Mouse (Mus musculus) hindbrain, embryonic 12.5 days (tissue): ENCODE measurements around the gene Acvrl1. TPM values are rescaled to one million over a fixed set of nuclear protein-coding genes. Genes with fewer than 3 reads are reported as not detected.
"Not testable (repeated sequence)": the region's sequence is repeated elsewhere in the genome, so short reads cannot be mapped to it uniquely, and the experiment has no call there.

Experiments used
- ATAC-seq: fragments of 200-750 bp; cut with Nextera tagmentation; 2 replicates; pipeline ENCODE4 v1.8.0; 2017; ENCODE audit warnings: moderate TSS enrichment; ENCODE audit not compliant: low FRiP score
- H3K27ac ChIP-seq: fragments of 300-500 bp; sonication (generic); 2 replicates; pipeline ENCODE4 v1.5.1; 2016; ENCODE audit warnings: mild to moderate bottlenecking
- H3K27me3 ChIP-seq: fragments of 300-500 bp; sonication (generic); 2 replicates; pipeline ENCODE4 v1.6.1; 2016; ENCODE audit warnings: mild to moderate bottlenecking
- H3K36me3 ChIP-seq: fragments of 300-500 bp; sonication (generic); 2 replicates; pipeline ENCODE4 v1.6.1; 2016; ENCODE audit warnings: mild to moderate bottlenecking
- H3K4me1 ChIP-seq: fragments of 300-500 bp; sonication (generic); 2 replicates; pipeline ENCODE4 v1.6.1; 2016
- H3K4me2 ChIP-seq: fragments of 300-500 bp; sonication (generic); replicated peaks from 2 replicates; pipeline ENCODE4 v1.6.1; 2016; ENCODE audit warnings: mild to moderate bottlenecking
- H3K4me3 ChIP-seq: fragments of 300-500 bp; sonication (generic); 2 replicates; pipeline ENCODE4 v1.5.1; 2016; ENCODE audit warnings: mild to moderate bottlenecking
- H3K9ac ChIP-seq: fragments of 300-500 bp; sonication (generic); 2 replicates; pipeline ENCODE4 v1.6.1; 2016; ENCODE audit warnings: mild to moderate bottlenecking, moderate library complexity
- H3K9me3 ChIP-seq: fragments of 300-500 bp; sonication (generic); replicated peaks from 2 replicates; pipeline ENCODE4 v1.6.1; 2016; ENCODE audit warnings: mild to moderate bottlenecking
- WGBS: fragments of 180-500 bp; shearing (Covaris S2); methylation state at CpG from one replicate; pipeline ENCODE4 v1.1.7; 2016; 5-methylcytosine and 5-hydroxymethylcytosine counted together
- polyA plus RNA-seq: library from polyadenylated mRNA; unstranded; fragments of >200 nt; fragmentation: Nextera tagmentation; extraction: Ambion mirVana; gene quantifications from 2 replicates; pipeline ENCODE4 v1.2.1, GENCODE M21; 2016

The Acvrl1 gene
- polyA plus RNA-seq, 1 experiment from 2014 or later, result 11.6 TPM

DNA sequence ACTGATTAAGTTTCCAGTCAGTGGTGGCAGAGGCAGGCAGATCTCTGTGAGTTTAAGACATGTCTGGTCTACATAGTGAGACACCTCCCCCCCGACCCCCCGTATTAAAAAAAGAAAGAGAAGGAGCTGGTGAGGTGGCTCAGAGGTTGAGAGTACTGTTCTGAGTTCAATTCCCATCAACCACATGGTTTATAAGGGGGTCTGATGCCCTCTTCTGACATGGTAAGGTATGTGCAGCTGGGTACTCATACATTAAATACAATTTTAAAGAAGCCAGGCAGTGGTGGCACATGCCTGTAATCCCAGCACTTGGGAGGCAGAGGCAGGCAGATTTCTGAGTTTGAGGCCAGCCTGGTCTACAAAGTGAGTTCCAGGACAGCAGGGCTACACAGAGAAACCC is 14.5 kb upstream of the Acvrl1 start:
- ATAC-seq, H3K27me3 ChIP-seq, H3K9ac ChIP-seq, H3K4me1 ChIP-seq, H3K36me3 ChIP-seq, H3K9me3 ChIP-seq, H3K4me3 ChIP-seq, H3K27ac ChIP-seq, H3K4me2 ChIP-seq: not testable (repeated sequence)
- WGBS, result 90% methylated on average over 2 of the region's 2 CpGs

DNA sequence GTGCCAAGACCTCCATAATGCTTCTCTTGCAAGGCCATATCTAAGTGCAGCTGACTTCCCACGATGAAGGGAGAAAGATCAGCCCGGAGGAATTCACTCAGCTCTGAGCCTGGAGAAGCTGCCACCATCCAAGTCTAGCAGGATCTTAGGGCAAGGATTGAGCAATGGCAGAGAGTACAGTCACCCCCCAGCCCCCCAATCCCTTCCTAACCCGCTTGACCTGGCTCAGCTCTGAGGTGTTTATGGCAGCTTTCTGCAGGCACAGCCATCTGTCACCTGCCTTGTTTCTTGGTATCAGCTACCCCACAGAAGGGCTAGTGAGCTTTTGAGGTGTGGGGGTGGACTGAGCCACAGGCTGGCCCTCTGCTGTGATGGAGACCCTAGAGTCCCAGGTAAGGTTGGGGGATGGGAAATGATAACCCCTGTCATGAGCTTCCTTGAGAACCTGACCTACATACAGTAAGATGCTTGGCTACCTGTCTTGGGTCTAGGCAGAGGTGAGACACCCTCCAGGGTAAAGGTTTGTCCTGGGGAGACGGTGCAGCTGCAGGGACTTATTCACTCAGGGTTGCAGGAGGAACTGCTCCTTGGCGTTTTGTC is 12.7 kb upstream of the Acvrl1 start, which contains the start of gene Ankrd33:
TSS of gene Ankrd33 (plus strand) at position 245 of the 600 bp plus-strand sequence.
- 0 out of 2 replicates have a peak, but pooled peaks cover 3% of the 10 kb centered on the region for H3K9me3 ChIP-seq
- H3K9ac ChIP-seq, result no peak within 1 kb of the TSS
- H3K4me2 ChIP-seq, result no peak within 1 kb of the TSS
- H3K27me3 ChIP-seq, result no peaks in the 10 kb centered on the region; the same call in 1 of the 2 replicates
- no peak for ATAC-seq
- H3K36me3 ChIP-seq, result no peaks in the 10 kb centered on the region
- no peak within 1 kb of the TSS for H3K27ac ChIP-seq
- H3K4me1 ChIP-seq, result peaks cover 6% of the 10 kb centered on the region; the same call in 1 of the 2 replicates
- 75% methylated on average over 5 of the region's 5 CpGs for WGBS
- H3K4me3 ChIP-seq, result no peak within 1 kb of the TSS

GRCm38 (mm10) chr15:101118399-101119125 is 9.8 kb upstream of the Acvrl1 start:
- Histone ChIP-seq H3K4me3 (no peak overlapping the region), H3K9me3 (0 out of 2 replicates have a peak, but pooled peaks cover 3% of the 10 kb centered on the region), H3K36me3 (no peaks in the 10 kb centered on the region), H3K27me3 (no peaks in the 10 kb centered on the region; the same call in 1 of the 2 replicates), H3K9ac (no peak overlapping the region), H3K27ac (no peak overlapping the region), H3K4me1 (peaks cover 6% of the 10 kb centered on the region; the same call in 1 of the 2 replicates), H3K4me2 (no peak overlapping the region)
- WGBS, result 62% methylated on average over 14 of the region's 14 CpGs
- ATAC-seq, result no peak

GRCm38 (mm10) chr15:101121411-101122289 is 6.7 kb upstream of the Acvrl1 start:
- Histone ChIP-seq H3K9ac (no peak overlapping the region), H3K4me1 (peaks cover 6% of the 10 kb centered on the region; the same call in 1 of the 2 replicates), H3K4me2 (no peak overlapping the region), H3K4me3 (no peak overlapping the region), H3K27me3 (peaks cover under 1% of the 10 kb centered on the region; the same call in 1 of the 2 replicates), H3K9me3 (no peaks in the 10 kb centered on the region), H3K36me3 (no peaks in the 10 kb centered on the region), H3K27ac (no peak overlapping the region)
- no peak for ATAC-seq
- 73% methylated on average over 9 of the region's 9 CpGs for WGBS

- ATAC-seq, result no peak
- peaks cover 7% of the 10 kb centered on the region for H3K27me3 ChIP-seq
- no peak overlapping the region for H3K27ac ChIP-seq
- H3K9me3 ChIP-seq, result no peaks in the 10 kb centered on the region
- no peak overlapping the region for H3K9ac ChIP-seq
- 49% methylated on average over 2 of the region's 2 CpGs for WGBS
- no peak overlapping the region for H3K4me2 ChIP-seq
- H3K36me3 ChIP-seq, result no peaks in the 10 kb centered on the region
- no peak overlapping the region for H3K4me3 ChIP-seq
- peaks cover 6% of the 10 kb centered on the region; the same call in 1 of the 2 replicates for H3K4me1 ChIP-seq
Measured at GRCm38 (mm10) chr15:101122290-101122589, 6.1 kb upstream of the Acvrl1 start.

GRCm38 (mm10) chr15:101123202-101123601 is 5.1 kb upstream of the Acvrl1 start:
- ATAC-seq, result no peak
- WGBS, result 58% methylated on average over 4 of the region's 4 CpGs

DNA sequence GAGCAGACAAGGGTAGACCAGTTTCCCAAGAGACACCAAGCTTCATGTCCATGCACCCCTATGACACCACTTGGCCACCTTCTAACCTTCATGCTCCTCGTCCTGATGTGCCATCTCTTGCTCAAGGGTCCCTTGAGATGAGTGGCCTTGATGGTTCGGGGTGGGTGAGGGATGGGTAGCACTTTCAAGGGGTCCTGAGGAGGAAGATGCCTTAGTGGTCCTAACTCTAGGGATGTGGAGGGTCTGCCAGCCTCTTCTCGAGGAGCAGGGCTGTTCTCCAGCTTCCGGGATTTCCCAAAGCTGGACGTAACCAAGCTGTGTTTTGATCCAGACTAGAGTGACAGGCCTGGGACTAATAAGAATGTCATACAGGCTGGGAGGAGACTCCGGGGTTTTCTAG is 2.8 kb upstream of the Acvrl1 start:
- Histone ChIP-seq H3K27me3 (peaks cover 39% of the 10 kb centered on the region), H3K27ac (no peak overlapping the region), H3K9ac (no peak overlapping the region), H3K9me3 (no peaks in the 10 kb centered on the region), H3K36me3 (no peaks in the 10 kb centered on the region), H3K4me1 (peaks cover 16% of the 10 kb centered on the region), H3K4me2 (no peak overlapping the region), H3K4me3 (no peak overlapping the region)
- no peak for ATAC-seq
- 90% methylated on average over 6 of the region's 6 CpGs for WGBS

More at GRCm38 (mm10) chr15:101123202-101123601, 5.1 kb upstream of the Acvrl1 start:
- Histone ChIP-seq H3K4me3 (no peak overlapping the region), H3K9ac (no peak overlapping the region), H3K27me3 (peaks cover 16% of the 10 kb centered on the region), H3K27ac (no peak overlapping the region), H3K9me3 (no peaks in the 10 kb centered on the region), H3K4me1 (peaks cover 8% of the 10 kb centered on the region; the same call in 1 of the 2 replicates), H3K4me2 (no peak overlapping the region), H3K36me3 (no peaks in the 10 kb centered on the region)

DNA sequence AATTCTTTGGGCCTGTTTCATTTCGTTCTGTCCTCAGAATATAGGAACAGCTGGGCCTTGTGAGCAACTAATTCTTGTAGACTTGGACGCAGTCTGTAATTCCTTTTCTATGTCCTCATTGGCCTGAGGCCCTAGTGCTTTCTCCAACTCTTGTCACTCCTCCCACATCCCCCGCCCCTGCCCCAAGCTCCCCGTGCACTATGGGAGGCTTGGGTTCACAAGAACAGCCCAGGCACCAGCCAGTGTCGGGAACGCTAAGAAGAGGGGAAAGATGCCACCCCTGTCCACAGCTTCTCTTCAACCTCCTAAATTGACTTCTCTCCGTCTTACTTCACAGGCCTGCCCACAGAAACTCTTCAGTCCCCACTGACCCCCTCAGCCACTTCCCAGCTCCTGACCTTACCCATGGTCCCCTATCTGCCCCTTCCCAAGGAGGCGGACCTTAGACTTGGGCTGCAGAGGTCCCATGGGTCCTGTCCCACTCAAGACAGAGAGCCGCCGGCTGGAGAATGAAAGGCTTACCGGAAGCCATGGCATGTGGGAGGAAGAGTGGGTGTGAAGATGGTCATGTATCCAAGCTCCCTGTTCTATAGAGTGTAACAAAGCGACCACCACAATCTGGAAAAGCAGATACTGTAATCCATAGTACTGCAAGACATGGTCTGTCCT is 1.3 kb upstream of the Acvrl1 start:
- H3K9me3 ChIP-seq, result no peaks in the 10 kb centered on the region
- no peak overlapping the region for H3K9ac ChIP-seq
- H3K27me3 ChIP-seq, result peaks cover 51% of the 10 kb centered on the region
- ATAC-seq, result no peak
- H3K36me3 ChIP-seq, result no peaks in the 10 kb centered on the region
- 82% methylated on average over 12 of the region's 12 CpGs for WGBS
- peaks cover 26% of the 10 kb centered on the region for H3K4me1 ChIP-seq
- H3K4me3 ChIP-seq, result no peak overlapping the region
- H3K4me2 ChIP-seq, result no peak overlapping the region
- no peak overlapping the region for H3K27ac ChIP-seq

GRCm38 (mm10) chr15:101129412-101129811 is 1.1 kb downstream of the Acvrl1 start:
- peak overlapping the region; percentile 51 for H3K4me2 ChIP-seq
- H3K9me3 ChIP-seq, result no peaks in the 10 kb centered on the region
- H3K36me3 ChIP-seq, result no peaks in the 10 kb centered on the region
- H3K4me1 ChIP-seq, result peaks cover 42% of the 10 kb centered on the region
- H3K27ac ChIP-seq, result no peak overlapping the region
- H3K4me3 ChIP-seq, result 0 out of 2 replicates have a peak overlapping the region, but pooled peaks have one; percentile 30
- peaks cover 55% of the 10 kb centered on the region for H3K27me3 ChIP-seq
- 26% methylated on average over 5 of the region's 5 CpGs for WGBS
- no peak for ATAC-seq
- no peak overlapping the region for H3K9ac ChIP-seq

DNA sequence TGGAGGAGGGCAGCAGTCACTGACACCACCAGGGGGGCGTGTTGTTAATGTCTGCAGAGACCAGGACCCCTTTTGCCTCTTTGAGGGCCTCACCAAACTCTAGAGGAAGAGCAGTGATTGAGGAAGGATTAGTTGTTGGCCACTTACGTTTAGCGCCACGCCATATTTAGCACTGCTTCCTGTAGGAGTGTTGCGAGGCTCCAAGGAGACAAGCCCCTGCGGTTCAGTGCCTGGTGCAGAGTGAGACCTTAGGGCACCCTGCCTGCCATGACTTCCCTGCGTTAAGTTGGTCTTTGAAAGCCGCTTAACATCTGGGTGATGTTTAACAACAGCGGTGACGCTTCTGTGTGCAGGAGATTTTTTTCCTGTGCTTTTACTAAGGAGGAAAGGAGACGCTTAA is 3.2 kb downstream of the Acvrl1 start:
- 36% methylated on average over 11 of the region's 11 CpGs for WGBS
- H3K27me3 ChIP-seq, result peaks cover 55% of the 10 kb centered on the region
- no peak overlapping the region for H3K27ac ChIP-seq

GRCm38 (mm10) chr15:101132041-101132440 is 3.7 kb downstream of the Acvrl1 start:
- no peak overlapping the region for H3K4me2 ChIP-seq
- no peak overlapping the region for H3K4me3 ChIP-seq
- H3K9ac ChIP-seq, result no peak overlapping the region
- H3K27ac ChIP-seq, result no peak overlapping the region
- H3K36me3 ChIP-seq, result no peaks in the 10 kb centered on the region
- peaks cover 50% of the 10 kb centered on the region for H3K27me3 ChIP-seq
- peaks cover 45% of the 10 kb centered on the region for H3K4me1 ChIP-seq
- no peaks in the 10 kb centered on the region for H3K9me3 ChIP-seq
- no peak for ATAC-seq
- 63% methylated on average over 6 of the region's 6 CpGs for WGBS

More for the DNA sequence above, 3.2 kb downstream of the Acvrl1 start:
- Histone ChIP-seq H3K9me3 (no peaks in the 10 kb centered on the region), H3K36me3 (no peaks in the 10 kb centered on the region), H3K9ac (no peak overlapping the region), H3K4me3 (no peak overlapping the region), H3K4me2 (no peak overlapping the region), H3K4me1 (peaks cover 45% of the 10 kb centered on the region)
- ATAC-seq, result no peak
